Mouse (Mus musculus) NIH3T3 (cell line): ENCODE measurements at regions not wholly inside any gene's neighbourhood (a gene's known extent, or its start where the extent isn't known, plus 50 kb on each side); places are given as distances from the start of the nearest gene placed in this dataset.

Source experiments
- DNase-seq: peaks from one replicate; pipeline ENCODE4 v3.0.0-alpha.2; 2012; ENCODE audit warnings: low read depth

- no peak for DNase-seq
These were observed 744.5 kb downstream of the Brinp3 start for GRCm38 (mm10) chr1:147239108-147239507.

DNA sequence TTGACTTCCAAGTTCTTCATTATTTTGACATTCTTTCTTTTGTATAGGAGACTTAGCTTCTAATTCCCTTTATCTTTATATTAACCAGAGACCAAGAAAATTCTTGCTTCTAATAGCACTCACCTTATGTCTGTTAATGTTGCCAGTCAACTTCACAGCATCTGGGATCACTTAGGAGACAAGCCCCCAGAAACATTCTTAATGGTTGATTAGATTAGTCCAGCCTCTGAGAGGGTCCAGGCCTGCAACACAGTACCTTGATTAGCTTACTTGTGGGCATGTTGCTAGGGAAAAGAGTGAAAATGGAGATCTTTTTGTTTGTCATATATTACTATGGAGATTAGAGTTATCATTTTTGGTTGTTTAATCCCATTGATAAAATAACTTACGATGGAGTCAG, 778.8 kb downstream of the Brinp3 start:
- no peak for DNase-seq

- no peak for DNase-seq
These were observed 796.6 kb downstream of the Brinp3 start for GRCm38 (mm10) chr1:147291119-147291518.

- no peak for DNase-seq
These were observed 814.7 kb downstream of the Brinp3 start for GRCm38 (mm10) chr1:147309246-147309645.

DNA sequence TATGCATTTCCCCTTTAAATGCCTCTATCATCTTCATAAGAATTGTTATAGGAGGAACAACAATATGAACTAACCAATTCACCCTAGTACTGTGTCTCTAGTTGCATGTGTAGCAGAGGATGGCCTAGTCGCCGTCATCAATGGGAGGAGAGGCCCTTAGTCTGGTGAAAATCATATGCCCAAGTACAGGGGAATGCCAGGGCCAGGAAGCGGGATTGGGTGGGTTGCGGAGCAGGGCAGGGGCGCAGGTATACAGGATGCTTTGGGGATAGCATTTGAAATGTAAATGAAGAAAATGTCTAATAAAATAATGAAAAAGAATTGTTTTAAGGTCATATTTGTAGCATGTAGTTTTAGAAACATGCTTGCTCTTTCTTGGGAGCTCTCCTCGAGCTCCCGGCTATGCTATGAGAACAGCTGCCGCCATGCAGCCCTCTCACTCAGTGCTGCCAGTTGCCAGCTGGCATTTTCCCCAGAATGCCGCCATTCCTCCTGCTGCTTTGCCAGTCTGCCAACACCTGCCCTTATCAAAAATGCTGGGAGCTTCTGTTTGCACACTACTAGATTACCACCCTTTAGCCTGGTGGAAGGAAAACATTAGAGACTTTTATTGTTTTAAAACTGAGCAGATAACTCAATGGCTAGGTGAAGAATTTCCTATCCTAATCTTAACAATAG, 848.9 kb downstream of the Brinp3 start:
- DNase-seq, result no peak

DNA sequence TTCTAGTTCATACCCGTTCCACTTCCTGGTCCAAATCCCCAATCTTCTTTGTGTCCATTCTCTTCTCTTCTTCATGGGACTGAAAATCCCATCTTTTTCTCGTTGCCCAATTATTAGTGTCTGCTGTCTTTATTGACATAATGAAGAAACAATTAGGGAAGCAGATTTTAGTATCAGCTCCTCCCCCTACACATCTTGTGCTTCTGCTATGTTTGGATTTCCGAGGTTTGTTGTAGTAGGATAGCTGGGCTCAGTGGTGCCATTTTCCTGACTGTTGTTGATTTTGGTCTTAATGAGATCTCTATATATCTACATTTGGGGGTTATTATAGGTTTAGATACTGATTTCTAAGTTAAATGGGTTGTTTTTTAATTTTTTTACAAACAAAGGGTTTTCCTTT, 849.5 kb downstream of the Brinp3 start:
- DNase-seq, result no peak
